Mouse (Mus musculus) B cell, adult 67 days (primary cell): ENCODE measurements around the gene Kir3dl2. TPM values are rescaled to one million over a fixed set of nuclear protein-coding genes. Genes with fewer than 3 reads are reported as not detected.

ENCODE experiments used
- total RNA-seq, 2 experiments: library from RNA; stranded (reverse); gene quantifications; 4 replicates each; pipeline ENCODE4 v1.2.4; 2023

Gene Kir3dl2
- total RNA-seq = not detected

GRCm38 (mm10) chrX:136543956-136544355 is at the start of gene Kir3dl2:
Gene Kir3dl2 (minus strand): TSS chrX:136544056.

DNA sequence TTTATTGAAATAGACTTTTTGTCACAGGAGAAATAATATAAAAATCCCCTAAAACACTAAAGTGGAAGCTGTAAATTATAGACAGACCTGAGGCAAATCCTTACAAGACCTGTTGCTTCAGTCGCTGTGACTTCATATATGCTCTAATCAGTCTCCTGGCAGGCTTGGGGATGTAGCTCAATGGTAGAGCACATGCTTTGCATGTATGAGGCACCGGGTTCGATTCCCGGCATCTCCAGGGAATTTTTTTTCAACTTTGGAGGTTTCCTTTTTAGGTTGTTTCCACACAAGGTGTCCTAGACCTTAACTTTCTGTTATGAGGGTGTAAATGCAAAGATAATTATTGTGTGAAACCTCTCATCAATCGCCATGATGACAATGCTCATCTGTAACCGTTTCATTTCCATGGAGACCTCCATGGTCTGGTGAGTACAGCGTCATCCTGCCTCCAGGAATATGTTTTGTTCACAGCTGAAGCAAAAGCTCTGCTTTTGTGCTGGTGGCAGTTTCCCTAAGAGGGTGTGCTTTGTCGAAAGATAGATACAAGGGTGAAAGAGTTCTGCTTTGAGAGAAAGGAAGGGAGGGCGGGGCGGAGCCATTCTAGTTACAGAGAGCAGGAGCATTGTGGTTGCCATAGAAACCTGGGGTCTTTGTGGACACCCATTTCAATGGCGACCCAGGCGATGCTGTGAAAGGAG is 46.5 kb upstream of the Kir3dl2 start, which contains the start of gene Tceal3:
Tceal3 (plus strand) TSS at position 644 of the 698 bp plus-strand sequence.

DNA sequence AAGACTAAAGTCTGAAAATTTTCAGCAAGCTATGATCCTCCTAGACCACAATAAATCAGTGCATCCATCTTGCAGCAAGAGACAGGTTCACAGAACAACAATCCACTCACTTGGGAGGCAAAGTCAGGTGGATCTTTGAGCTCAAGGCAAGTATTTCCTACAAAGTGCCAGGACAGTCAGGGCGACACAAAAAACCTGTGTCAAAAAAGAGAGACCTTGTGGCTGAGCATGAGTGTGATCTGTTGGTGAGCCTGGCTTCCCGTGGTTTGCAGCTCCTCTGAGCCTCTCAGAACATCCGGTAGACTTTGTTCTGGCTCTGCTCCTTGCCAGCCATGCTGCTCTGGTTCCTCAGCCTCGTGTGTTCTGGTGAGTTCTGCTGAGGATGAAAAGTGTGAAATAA is 26.2 kb downstream of the Kir3dl2 start, which contains the start of gene Kir3dl1:
Kir3dl1 (plus strand) TSS at position 301 of the 400 bp plus-strand sequence.

Other genes starting within 250 kb of the Kir3dl2 start
- gene Kir3dl1, start 26.1 kb downstream of the Kir3dl2 start, total RNA-seq = not detected
- not detected for gene Tceal3, start 46.8 kb upstream of the Kir3dl2 start, total RNA-seq
- gene Tceal1, start 163.9 kb upstream of the Kir3dl2 start, total RNA-seq = under 1 TPM in 1 of 2 experiments, not detected in 1; 0.26 TPM
- gene Morf4l2, start 199.6 kb upstream of the Kir3dl2 start, total RNA-seq = 100 to 1,000 TPM; 123 to 138 TPM
- not detected for gene Glra4, start 236.1 kb upstream of the Kir3dl2 start, total RNA-seq